Mouse (Mus musculus): ENCODE measurements at regions not wholly inside any gene's neighbourhood (a gene's known extent, or its start where the extent isn't known, plus 50 kb on each side); places are given as distances from the start of the nearest gene placed in this dataset.

GRCm38 (mm10) chr14:114857689-114858088 lies 234.3 kb upstream of the Gpc5 start:
- TF ChIP-seq CTCF (IDR thresholded peaks at IDR 0.05; ENCODE audit: low read depth): no peak
- Histone ChIP-seq H3K27ac (ENCODE audit: low read depth) (no peak overlapping the region), H3K4me3 (ENCODE audit: low read depth, low read length) (no peak overlapping the region), H3K9me3 (ENCODE audit: low read depth, low read length) (no peaks in the 10 kb centered on the region), H3K4me2 (peak overlapping the region; percentile 18; the same call in 1 of the 2 replicates), H3K36me3 (ENCODE audit: insufficient read depth) (no peaks in the 10 kb centered on the region), H3K27me3 (ENCODE audit: insufficient read depth, low read length) (no peaks in the 10 kb centered on the region), H3K4me1 (ENCODE audit: insufficient read depth) (peaks cover 3% of the 10 kb centered on the region; the same call in 1 of the 2 replicates), H3K9ac (no peak overlapping the region)
- ATAC-seq (ENCODE audit: insufficient read depth): no peak
- 6% methylated on average over 7 of the region's 7 CpGs for WGBS
- peak; percentile 21 for DNase-seq

GRCm38 (mm10) chr14:114863585-114863984 lies 228.4 kb upstream of the Gpc5 start:
- no peak overlapping the region for H3K4me3 ChIP-seq (ENCODE audit: low read depth, low read length)
- no peaks in the 10 kb centered on the region for H3K4me1 ChIP-seq (ENCODE audit: insufficient read depth)
- ATAC-seq (ENCODE audit: insufficient read depth) (no peak), DNase-seq (no peak)
- H3K9ac ChIP-seq: no peak overlapping the region
- no peaks in the 10 kb centered on the region for H3K27me3 ChIP-seq (ENCODE audit: insufficient read depth, low read length)
- no peak overlapping the region for H3K27ac ChIP-seq (ENCODE audit: low read depth)
- no peaks in the 10 kb centered on the region for H3K36me3 ChIP-seq (ENCODE audit: insufficient read depth)
- no peak overlapping the region for H3K4me2 ChIP-seq
- no peak for TF ChIP-seq CTCF (IDR thresholded peaks at IDR 0.05; ENCODE audit: low read depth)
- no peaks in the 10 kb centered on the region for H3K9me3 ChIP-seq (ENCODE audit: low read depth, low read length)
- 59% methylated on average over 4 of the region's 4 CpGs for whole genome bisulfite sequencing

- no peaks in the 10 kb centered on the region for H3K27me3 ChIP-seq (ENCODE audit: insufficient read depth, low read length)
- WGBS: 94% methylated on average over 5 of the region's 5 CpGs
- no peaks in the 10 kb centered on the region for H3K36me3 ChIP-seq (ENCODE audit: insufficient read depth)
- H3K9ac ChIP-seq: no peak overlapping the region
- DNase-seq: no peak
- H3K4me1 ChIP-seq (ENCODE audit: insufficient read depth): no peaks in the 10 kb centered on the region
- no peak overlapping the region for H3K4me2 ChIP-seq
- no peak overlapping the region for H3K27ac ChIP-seq (ENCODE audit: low read depth)
- H3K4me3 ChIP-seq (ENCODE audit: low read depth, low read length): no peak overlapping the region
- ATAC-seq (ENCODE audit: insufficient read depth): no peak
- no peak for TF ChIP-seq CTCF (IDR thresholded peaks at IDR 0.05; ENCODE audit: low read depth)
- no peaks in the 10 kb centered on the region for H3K9me3 ChIP-seq (ENCODE audit: low read depth, low read length)
Observed at GRCm38 (mm10) chr14:114864102-114864501, 227.9 kb upstream of the Gpc5 start.

- Histone ChIP-seq H3K4me1 (ENCODE audit: insufficient read depth) (no peaks in the 10 kb centered on the region), H3K9me3 (ENCODE audit: low read depth, low read length) (no peaks in the 10 kb centered on the region), H3K36me3 (ENCODE audit: insufficient read depth) (no peaks in the 10 kb centered on the region), H3K4me2 (no peak overlapping the region), H3K4me3 (ENCODE audit: low read depth, low read length) (no peak overlapping the region), H3K9ac (no peak overlapping the region), H3K27ac (ENCODE audit: low read depth) (no peak overlapping the region), H3K27me3 (ENCODE audit: insufficient read depth, low read length) (no peaks in the 10 kb centered on the region)
- no peak for TF ChIP-seq CTCF (IDR thresholded peaks at IDR 0.05; ENCODE audit: low read depth)
- peak; percentile 49 for DNase-seq
- ATAC-seq (ENCODE audit: insufficient read depth): peak; percentile 49; the same call in 1 of the 2 replicates
- WGBS: 28% methylated on average over 5 of the region's 5 CpGs
Observed at GRCm38 (mm10) chr14:114869233-114869632, 222.8 kb upstream of the Gpc5 start.

DNA sequence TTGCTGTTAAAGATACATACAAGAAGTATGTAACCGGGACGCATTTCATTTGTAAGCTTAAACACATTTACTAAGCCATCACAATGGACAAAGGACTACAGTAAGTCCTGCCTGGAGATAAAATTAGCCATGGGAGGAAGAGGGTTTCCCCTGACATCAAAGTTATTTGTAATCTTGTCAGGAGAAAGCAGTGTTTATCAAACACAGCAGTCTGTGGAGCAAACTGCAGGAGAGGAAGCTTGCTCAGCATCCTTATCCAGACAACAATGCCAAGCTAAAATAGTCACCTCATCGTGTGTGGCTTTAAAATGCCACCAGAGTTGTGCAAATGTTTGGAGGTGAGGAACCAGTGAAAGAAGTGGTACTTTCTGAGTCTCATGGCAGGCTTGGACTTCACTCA lies 216.9 kb upstream of the Gpc5 start:
- Histone ChIP-seq H3K4me2 (no peak overlapping the region), H3K9ac (no peak overlapping the region), H3K4me1 (ENCODE audit: insufficient read depth) (no peaks in the 10 kb centered on the region), H3K27ac (ENCODE audit: low read depth) (no peak overlapping the region), H3K36me3 (ENCODE audit: insufficient read depth) (no peaks in the 10 kb centered on the region), H3K9me3 (ENCODE audit: low read depth, low read length) (no peaks in the 10 kb centered on the region), H3K27me3 (ENCODE audit: insufficient read depth, low read length) (no peaks in the 10 kb centered on the region), H3K4me3 (ENCODE audit: low read depth, low read length) (no peak overlapping the region)
- peak; percentile 49 for DNase-seq
- 28% methylated on average over 3 of the region's 3 CpGs for WGBS
- TF ChIP-seq CTCF (IDR thresholded peaks at IDR 0.05; ENCODE audit: low read depth): no peak
- no peak for ATAC-seq (ENCODE audit: insufficient read depth)

- no peaks in the 10 kb centered on the region for H3K9me3 ChIP-seq (ENCODE audit: low read depth, low read length)
- no peak overlapping the region for H3K4me3 ChIP-seq (ENCODE audit: low read depth, low read length)
- no peaks in the 10 kb centered on the region for H3K4me1 ChIP-seq (ENCODE audit: insufficient read depth)
- no peak overlapping the region for H3K9ac ChIP-seq
- H3K27me3 ChIP-seq (ENCODE audit: insufficient read depth, low read length): no peaks in the 10 kb centered on the region
- H3K36me3 ChIP-seq (ENCODE audit: insufficient read depth): no peaks in the 10 kb centered on the region
- TF ChIP-seq CTCF (IDR thresholded peaks at IDR 0.05; ENCODE audit: low read depth): no peak
- peak; percentile 13 for DNase-seq
- 30% methylated on average over 9 of the region's 9 CpGs for WGBS
- H3K4me2 ChIP-seq: no peak overlapping the region
- no peak; the same call in 1 of the 2 replicates for ATAC-seq (ENCODE audit: insufficient read depth)
- no peak overlapping the region for H3K27ac ChIP-seq (ENCODE audit: low read depth)
Observed at GRCm38 (mm10) chr14:114876427-114876826, 215.6 kb upstream of the Gpc5 start.

DNA sequence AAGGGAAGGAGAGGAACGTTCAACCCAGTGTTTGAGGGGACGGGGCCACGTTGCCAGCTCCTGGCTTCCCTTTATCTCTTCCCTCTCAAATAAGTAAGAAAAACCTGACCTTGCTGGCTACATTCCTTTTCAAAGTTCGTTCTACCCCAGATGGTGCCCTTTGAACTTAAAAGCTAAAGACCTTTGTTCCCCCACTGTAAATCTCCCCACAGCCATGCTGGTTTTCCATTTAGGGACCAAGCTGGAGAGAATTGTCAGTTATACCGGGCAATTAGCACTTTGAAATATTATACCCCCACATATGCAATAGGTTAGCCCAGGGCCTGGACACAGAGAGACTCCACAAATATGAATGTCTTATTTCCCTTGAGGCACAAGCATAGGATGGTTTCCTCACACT lies 214.5 kb upstream of the Gpc5 start:
- no peak overlapping the region for H3K9ac ChIP-seq
- no peaks in the 10 kb centered on the region for H3K9me3 ChIP-seq (ENCODE audit: low read depth, low read length)
- H3K4me3 ChIP-seq (ENCODE audit: low read depth, low read length): no peak overlapping the region
- no peak overlapping the region for H3K27ac ChIP-seq (ENCODE audit: low read depth)
- ATAC-seq (ENCODE audit: insufficient read depth) (no peak), DNase-seq (no peak)
- H3K36me3 ChIP-seq (ENCODE audit: insufficient read depth): no peaks in the 10 kb centered on the region
- no peaks in the 10 kb centered on the region for H3K4me1 ChIP-seq (ENCODE audit: insufficient read depth)
- 49% methylated on average over 5 of the region's 5 CpGs for WGBS
- no peak overlapping the region for H3K4me2 ChIP-seq
- no peaks in the 10 kb centered on the region for H3K27me3 ChIP-seq (ENCODE audit: insufficient read depth, low read length)
- no peak for TF ChIP-seq CTCF (IDR thresholded peaks at IDR 0.05; ENCODE audit: low read depth)

DNA sequence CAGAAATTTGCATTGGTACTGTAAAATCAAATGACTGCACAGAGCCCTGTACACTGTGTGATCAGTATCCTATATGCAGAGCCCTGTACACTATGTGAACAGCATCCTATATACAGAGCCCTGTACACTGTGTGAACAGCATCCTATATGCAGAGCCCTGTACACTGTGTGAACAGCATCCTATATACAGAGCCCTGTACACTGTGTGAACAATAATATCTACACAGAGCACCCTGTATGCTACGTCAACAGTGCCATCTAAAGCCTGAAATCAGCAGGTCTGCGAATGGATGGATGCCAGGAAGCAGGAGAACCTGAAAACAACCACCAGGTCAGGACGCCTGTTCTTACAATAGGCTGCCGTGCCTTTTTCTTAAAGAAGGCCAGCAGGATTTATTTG lies 211.7 kb upstream of the Gpc5 start:
- peak; percentile 54; the same call in 1 of the 2 replicates for ATAC-seq (ENCODE audit: insufficient read depth)
- WGBS: 62% methylated on average over 4 of the region's 4 CpGs

More for the DNA sequence above, 211.7 kb upstream of the Gpc5 start:
- no peaks in the 10 kb centered on the region for H3K4me1 ChIP-seq (ENCODE audit: insufficient read depth)
- no peaks in the 10 kb centered on the region for H3K36me3 ChIP-seq (ENCODE audit: insufficient read depth)
- no peak overlapping the region for H3K27ac ChIP-seq (ENCODE audit: low read depth)
- no peak overlapping the region for H3K4me3 ChIP-seq (ENCODE audit: low read depth, low read length)
- DNase-seq: peak; percentile 16
- no peak overlapping the region for H3K4me2 ChIP-seq
- no peaks in the 10 kb centered on the region for H3K27me3 ChIP-seq (ENCODE audit: insufficient read depth, low read length)
- no peaks in the 10 kb centered on the region for H3K9me3 ChIP-seq (ENCODE audit: low read depth, low read length)
- no peak overlapping the region for H3K9ac ChIP-seq
- no peak for TF ChIP-seq CTCF (IDR thresholded peaks at IDR 0.05; ENCODE audit: low read depth)
